ENCODE assay signal across 9 mouse cellular contexts in the genomic region with DNA sequence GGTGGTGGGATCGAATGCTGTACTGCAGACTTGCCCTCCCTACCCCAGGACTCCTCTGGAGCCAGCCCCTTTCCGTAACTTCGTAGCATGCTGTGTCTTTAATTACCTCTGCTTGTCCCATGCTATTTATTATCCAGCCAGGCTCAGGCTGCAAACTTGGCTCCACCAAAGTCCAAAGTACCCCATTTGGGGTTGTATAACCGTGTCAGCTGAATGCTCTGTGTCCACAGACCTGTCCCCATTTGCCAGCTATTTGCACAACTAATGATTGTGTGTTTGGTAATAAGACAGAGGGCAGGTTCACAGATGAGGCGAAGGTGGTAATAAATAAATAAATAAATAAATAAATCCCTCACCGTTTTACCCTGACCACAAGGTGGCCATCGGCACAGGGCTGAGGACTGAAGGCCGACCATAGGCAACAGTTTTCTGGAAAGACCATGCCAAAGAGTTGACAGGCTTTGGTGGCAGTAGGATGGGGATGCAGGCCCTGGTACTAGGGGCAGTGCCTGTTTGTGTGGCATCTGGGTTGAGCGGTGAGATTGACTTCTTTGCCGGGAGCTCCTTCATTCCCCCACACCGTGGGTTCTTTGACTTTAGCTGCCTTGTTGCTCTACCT. TPM values are rescaled to one million over a fixed set of nuclear protein-coding genes. Genes with fewer than 3 reads are reported as not detected.
A peak's percentile ranks its signal among the peaks of the same experiment; 100 is the strongest.
DNase-seq lines count a peak whose midpoint lies in the region; ATAC-seq lines count a peak whose summit lies in the region.
"Had no signal": no experiment of that assay in that cellular context is flagged by ENCODE, and none has a peak within 500 bp of the region (broad histone marks: within the 10 kb centered on the region; RNA-seq: fewer than 3 reads in every experiment).

No protein-coding gene starts in this region.

- 75% methylated on average over 11 of the region's 11 CpGs for WGBS in heart, embryonic 12.5 days
- 71% methylated on average over 11 of the region's 11 CpGs for WGBS in embryonic facial prominence, embryonic 10.5 days
- 65% methylated on average over 11 of the region's 11 CpGs for WGBS in intestine, embryonic 16.5 days
- 52% methylated on average over 11 of the region's 11 CpGs for WGBS in midbrain, embryonic 13.5 days

- no peak overlapping the region for H3K9ac ChIP-seq in heart, embryonic 12.5 days
- H3K9ac ChIP-seq in intestine, embryonic 16.5 days (ENCODE audit: low read depth, low read length) = no peak overlapping the region
- H3K9ac ChIP-seq in midbrain, embryonic 13.5 days (replicated peaks) = no peak overlapping the region
- H3K9ac ChIP-seq: heart, embryonic 15.5 days had no signal

- H3K4me3 ChIP-seq in heart, embryonic 12.5 days = no peak overlapping the region
- peak overlapping the region; percentile 11; the same call in 1 of the 2 replicates for H3K4me3 ChIP-seq in embryonic facial prominence, embryonic 10.5 days
- H3K4me3 ChIP-seq in intestine, embryonic 16.5 days (ENCODE audit: low read length) = no peak overlapping the region
- H3K4me3 ChIP-seq in midbrain, embryonic 13.5 days (replicated peaks) = no peak overlapping the region
- H3K4me3 ChIP-seq: heart, embryonic 15.5 days had no signal

- no peaks in the 10 kb centered on the region for H3K9me3 ChIP-seq in heart, embryonic 12.5 days (replicated peaks)
- no peaks in the 10 kb centered on the region for H3K9me3 ChIP-seq in embryonic facial prominence, embryonic 10.5 days
- no peaks in the 10 kb centered on the region for H3K9me3 ChIP-seq in intestine, embryonic 16.5 days (ENCODE audit: control insufficient read depth, low read length)
- no peaks in the 10 kb centered on the region for H3K9me3 ChIP-seq in midbrain, embryonic 13.5 days
- H3K9me3 ChIP-seq: heart, embryonic 15.5 days had no signal

- H3K27me3 ChIP-seq in heart, embryonic 12.5 days (replicated peaks) = peaks cover 67% of the 10 kb centered on the region
- peaks cover 17% of the 10 kb centered on the region for H3K27me3 ChIP-seq in embryonic facial prominence, embryonic 10.5 days (replicated peaks; ENCODE audit: low read depth, poor library complexity, severe bottlenecking)
- no peaks in the 10 kb centered on the region for H3K27me3 ChIP-seq in intestine, embryonic 16.5 days (replicated peaks; ENCODE audit: control insufficient read depth, insufficient read depth, low read length)
- H3K27me3 ChIP-seq in midbrain, embryonic 13.5 days = peaks cover 3% of the 10 kb centered on the region; the same call in 1 of the 2 replicates

- H3K4me2 ChIP-seq in heart, embryonic 12.5 days = no peak overlapping the region
- H3K4me2 ChIP-seq in intestine, embryonic 16.5 days (ENCODE audit: low read depth, low read length) = no peak overlapping the region
- peak overlapping the region; percentile 94 for H3K4me2 ChIP-seq in midbrain, embryonic 13.5 days (replicated peaks)

- H3K4me1 ChIP-seq in heart, embryonic 12.5 days (replicated peaks) = peaks cover 82% of the 10 kb centered on the region
- peaks cover 100% of the 10 kb centered on the region for H3K4me1 ChIP-seq in embryonic facial prominence, embryonic 10.5 days
- peaks cover 81% of the 10 kb centered on the region for H3K4me1 ChIP-seq in intestine, embryonic 16.5 days (ENCODE audit: control insufficient read depth, insufficient read depth, low read length)
- H3K4me1 ChIP-seq in midbrain, embryonic 13.5 days (replicated peaks) = peaks cover 98% of the 10 kb centered on the region

- peak; percentile 76 for DNase-seq in heart, adult 11 months
- DNase-seq in embryonic facial prominence, embryonic 10.5 days (ENCODE audit: low spot score) = no peak
- DNase-seq in heart, adult 8-10 months (ENCODE audit: low spot score) = no peak
- no peak for DNase-seq in natural killer cell, adult 2 months (ENCODE audit: low spot score in 2 of 2)

- no peak for ATAC-seq in heart, embryonic 12.5 days (ENCODE audit: insufficient number of reproducible peaks, low FRiP score)
- peak; percentile 41 for ATAC-seq in intestine, embryonic 16.5 days
- ATAC-seq in midbrain, embryonic 13.5 days = no peak
- ATAC-seq in CD4-positive, CD25-positive, alpha-beta regulatory T cell, adult 4 months = no peak

- no peak overlapping the region for H3K27ac ChIP-seq in heart, embryonic 12.5 days (ENCODE audit: poor library complexity, severe bottlenecking)
- no peak overlapping the region for H3K27ac ChIP-seq in embryonic facial prominence, embryonic 10.5 days (replicated peaks)
- 0 out of 2 replicates have a peak overlapping the region, but pooled peaks have one; percentile 34 for H3K27ac ChIP-seq in intestine, embryonic 16.5 days (ENCODE audit: low read length)
- peak overlapping the region; percentile 90; the same call in 1 of the 2 replicates for H3K27ac ChIP-seq in midbrain, embryonic 13.5 days

- 0 out of 2 replicates have a peak, but pooled peaks cover 3% of the 10 kb centered on the region for H3K36me3 ChIP-seq in heart, embryonic 12.5 days
- peaks cover 95% of the 10 kb centered on the region for H3K36me3 ChIP-seq in embryonic facial prominence, embryonic 10.5 days (replicated peaks)
- no peaks in the 10 kb centered on the region for H3K36me3 ChIP-seq in intestine, embryonic 16.5 days (ENCODE audit: control insufficient read depth, insufficient read depth, low read length)
- peaks cover 29% of the 10 kb centered on the region for H3K36me3 ChIP-seq in midbrain, embryonic 13.5 days
- H3K36me3 ChIP-seq: heart, embryonic 15.5 days had no signal

RNA-seq across cellular contexts. Expression of gene Tle3, which starts 7.0 kb away (rescaled TPM):
- polyA plus RNA-seq in heart, embryonic 12.5 days (2016; fragmentation: Nextera tagmentation; extraction: Ambion mirVana) = 12.7 and 12.8 TPM in 2 replicates
- polyA plus RNA-seq in embryonic facial prominence, embryonic 10.5 days (2016; fragmentation: Nextera tagmentation; extraction: Ambion mirVana) = 50.3 and 51.9 TPM in 2 replicates
- polyA plus RNA-seq in intestine, embryonic 16.5 days (2015; fragmentation: Nextera tagmentation; extraction: Ambion mirVana) = 15.9 and 18.8 TPM in 2 replicates
- 40.7 and 50.8 TPM in 2 replicates for polyA plus RNA-seq in midbrain, embryonic 13.5 days (2015; fragmentation: Nextera tagmentation; extraction: Ambion mirVana)
- 10 to 100 TPM; 19.6 to 23.7 TPM for polyA plus RNA-seq in CD4-positive, CD25-positive, alpha-beta regulatory T cell, adult 4 months (2017; shearing (Covaris generic))
- total RNA-seq in heart, adult 8-10 months (2022) = 10 to 100 TPM in 3 of 4 experiments, 1 to 10 TPM in 1; 9.7 to 16.2 (median 14.0) TPM

Comparison
In these comparisons a context has a peak if more than half of its experiments do, and no peak if none do; other contexts are left out.
1. H3K27ac ChIP-seq: peak in intestine, embryonic 16.5 days (single experiment) and midbrain, embryonic 13.5 days (single experiment); none in heart, embryonic 12.5 days (single experiment) and embryonic facial prominence, embryonic 10.5 days (single experiment).